In the genomic region with DNA sequence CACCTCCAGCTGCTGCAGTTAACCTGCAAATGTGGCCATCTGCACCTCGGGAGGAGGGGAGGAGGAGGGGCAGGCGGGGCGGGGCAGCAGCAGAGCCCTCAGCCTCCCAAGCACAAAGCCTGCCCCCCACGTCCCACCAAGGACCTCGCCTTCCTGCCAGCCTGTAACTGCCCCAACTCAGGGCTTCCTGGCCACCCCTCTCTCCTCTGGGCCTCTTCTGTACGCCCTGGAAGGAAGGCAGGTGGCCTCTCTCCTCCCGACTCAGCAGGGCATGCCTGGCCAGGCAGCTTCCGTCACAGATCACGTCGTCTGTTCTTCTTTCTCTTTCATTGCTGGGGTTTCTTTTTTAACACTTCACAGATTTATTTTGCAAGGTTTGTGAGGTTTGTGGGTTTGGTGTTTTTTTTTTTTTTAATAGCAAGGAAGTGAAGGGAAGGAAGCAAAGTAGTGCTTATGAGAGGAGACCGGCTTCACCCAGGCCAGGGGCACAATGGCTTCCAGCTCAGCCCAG, we compare ENCODE assay signal across 8 mouse cellular contexts.
DNase-seq lines count a peak whose midpoint lies in the region; ATAC-seq and TF ChIP-seq lines count a peak whose summit lies in the region.
"Had no signal": no experiment of that assay in that cellular context is flagged by ENCODE, and none has a peak within 500 bp of the region (broad histone marks: within the 10 kb centered on the region; RNA-seq: fewer than 3 reads in every experiment).

No protein-coding gene starts in this region.

- 21% methylated on average over 11 of the region's 11 CpGs for WGBS in hindbrain, postnatal 0 days
- WGBS in neural tube, embryonic 12.5 days: 13% methylated on average over 11 of the region's 11 CpGs

- intact Hi-C loops in left cerebral cortex, postnatal 10 days (cut with DNase I): no loop called here

- peaks cover 37% of the 10 kb centered on the region for H3K4me1 ChIP-seq in hindbrain, postnatal 0 days (ENCODE audit: insufficient read depth, low read length)
- peaks cover 54% of the 10 kb centered on the region for H3K4me1 ChIP-seq in neural tube, embryonic 12.5 days

- DNase-seq in CD8-positive naive resting alpha-beta T cell, adult 2 months (ENCODE audit: low read depth in 2 of 2, low spot score in 2 of 2): peak; percentile 5 to 6
- peak; percentile 59 for DNase-seq in cerebellum, adult 9-11 months
- DNase-seq in hindbrain, postnatal 0 days (ENCODE audit: low spot score): peak; percentile 53
- no peak for DNase-seq in layer of hippocampus, adult 18-20 months (ENCODE audit: low spot score in 2 of 2)
- DNase-seq in right cerebral cortex, postnatal 36 days (ENCODE audit: low spot score in 2 of 2): no peak
- no peak for DNase-seq in left cerebral cortex, postnatal 10 days (ENCODE audit: extremely low spot score in 1 of 2, low spot score in 2 of 2)

- no peak overlapping the region for H3K9ac ChIP-seq in hindbrain, postnatal 0 days (replicated peaks; ENCODE audit: low read length)
- H3K9ac ChIP-seq in neural tube, embryonic 12.5 days: no peak overlapping the region

- no peaks in the 10 kb centered on the region for H3K27me3 ChIP-seq in hindbrain, postnatal 0 days (ENCODE audit: insufficient read depth, low read length)
- no peaks in the 10 kb centered on the region for H3K27me3 ChIP-seq in neural tube, embryonic 12.5 days (replicated peaks)

- H3K27ac ChIP-seq in hindbrain, postnatal 0 days: peak overlapping the region; percentile 55; the same call in 1 of the 2 replicates
- peak overlapping the region; percentile 71 for H3K27ac ChIP-seq in neural tube, embryonic 12.5 days

- no peaks in the 10 kb centered on the region for H3K9me3 ChIP-seq in hindbrain, postnatal 0 days (ENCODE audit: low read length)
- no peaks in the 10 kb centered on the region for H3K9me3 ChIP-seq in neural tube, embryonic 12.5 days

- no peak for ATAC-seq in hindbrain, postnatal 0 days
- no peak for ATAC-seq in neural tube, embryonic 12.5 days (ENCODE audit: low FRiP score, low read depth)

- H3K4me3 ChIP-seq in hindbrain, postnatal 0 days (ENCODE audit: low read length): no peak overlapping the region
- no peak overlapping the region for H3K4me3 ChIP-seq in neural tube, embryonic 12.5 days
- H3K4me3 ChIP-seq: myocyte had no signal

- H3K4me2 ChIP-seq in hindbrain, postnatal 0 days (ENCODE audit: low read depth, low read length): no peak overlapping the region; the same call in 1 of the 2 replicates
- H3K4me2 ChIP-seq in neural tube, embryonic 12.5 days (replicated peaks): peak overlapping the region; percentile 49

- TF ChIP-seq CTCF in hindbrain, postnatal 0 days (IDR thresholded peaks at IDR 0.05; ENCODE audit: low read depth): no peak

- H3K36me3 ChIP-seq in hindbrain, postnatal 0 days (ENCODE audit: insufficient read depth, low read length): no peaks in the 10 kb centered on the region
- no peaks in the 10 kb centered on the region for H3K36me3 ChIP-seq in neural tube, embryonic 12.5 days

Comparison
In these comparisons a context has a peak if more than half of its experiments do, and no peak if none do; other contexts are left out.
1. DNase-seq: peak in CD8-positive naive resting alpha-beta T cell, adult 2 months (2 of 2), cerebellum, adult 9-11 months (single experiment) and hindbrain, postnatal 0 days (single experiment); none in layer of hippocampus, adult 18-20 months (0 of 2), right cerebral cortex, postnatal 36 days (0 of 2) and left cerebral cortex, postnatal 10 days (0 of 2).